Mouse (Mus musculus): ENCODE results near the gene Actn3. TPM values are rescaled to one million over a fixed set of nuclear protein-coding genes. Genes with fewer than 3 reads are reported as not detected.

Actn3 gene
- polyA plus RNA-seq, 1 experiment from 2014 or later, result 4.0 TPM

- H3K9me3 ChIP-seq (replicated peaks; ENCODE audit: low read length), result no peaks in the 10 kb centered on the region
- no peak overlapping the region for H3K4me2 ChIP-seq (ENCODE audit: low read length)
- no peak overlapping the region for H3K4me3 ChIP-seq (replicated peaks; ENCODE audit: low read depth, low read length)
- no peaks in the 10 kb centered on the region for H3K4me1 ChIP-seq (replicated peaks; ENCODE audit: insufficient read depth, low read length)
- DNase-seq (ENCODE audit: low spot score) (no peak), ATAC-seq (replicated peaks; ENCODE audit: low FRiP score, low read depth) (no peak)
- H3K9ac ChIP-seq (ENCODE audit: low read depth, low read length), result no peak overlapping the region
- H3K27me3 ChIP-seq (ENCODE audit: insufficient read depth, low read length), result no peaks in the 10 kb centered on the region
- TF ChIP-seq CTCF (IDR thresholded peaks at IDR 0.05; ENCODE audit: low read depth), result no peak
- 51% methylated on average over 5 of the region's 5 CpGs for WGBS
- H3K36me3 ChIP-seq (ENCODE audit: insufficient read depth, low read length), result no peaks in the 10 kb centered on the region
- H3K27ac ChIP-seq, result no peak overlapping the region
Observed at GRCm38 (mm10) chr19:4850281-4850680, 27.4 kb downstream of the Actn3 start.

GRCm38 (mm10) chr19:4849800-4850199 lies 27.9 kb downstream of the Actn3 start:
- no peak for DNase-seq (ENCODE audit: low spot score)
- no peaks in the 10 kb centered on the region for H3K4me1 ChIP-seq (replicated peaks; ENCODE audit: insufficient read depth, low read length)
- no peak for ATAC-seq (replicated peaks; ENCODE audit: low FRiP score, low read depth)
- H3K9ac ChIP-seq (ENCODE audit: low read depth, low read length), result no peak overlapping the region
- no peak for TF ChIP-seq CTCF (IDR thresholded peaks at IDR 0.05; ENCODE audit: low read depth)
- WGBS, result 46% methylated on average over 4 of the region's 4 CpGs
- H3K27me3 ChIP-seq (ENCODE audit: insufficient read depth, low read length), result no peaks in the 10 kb centered on the region
- H3K9me3 ChIP-seq (replicated peaks; ENCODE audit: low read length), result no peaks in the 10 kb centered on the region
- no peak overlapping the region for H3K4me2 ChIP-seq (ENCODE audit: low read length)
- no peak overlapping the region for H3K4me3 ChIP-seq (replicated peaks; ENCODE audit: low read depth, low read length)
- H3K36me3 ChIP-seq (ENCODE audit: insufficient read depth, low read length), result no peaks in the 10 kb centered on the region
- H3K27ac ChIP-seq, result no peak overlapping the region

- H3K9ac ChIP-seq (ENCODE audit: low read depth, low read length), result no peak overlapping the region
- 23% methylated on average over 7 of the region's 7 CpGs for WGBS
- H3K27ac ChIP-seq, result no peak overlapping the region
- H3K4me2 ChIP-seq (ENCODE audit: low read length), result no peak overlapping the region
- H3K4me3 ChIP-seq (replicated peaks; ENCODE audit: low read depth, low read length), result no peak overlapping the region
- no peaks in the 10 kb centered on the region for H3K9me3 ChIP-seq (replicated peaks; ENCODE audit: low read length)
- H3K27me3 ChIP-seq (ENCODE audit: insufficient read depth, low read length), result no peaks in the 10 kb centered on the region
- no peaks in the 10 kb centered on the region for H3K4me1 ChIP-seq (replicated peaks; ENCODE audit: insufficient read depth, low read length)
- DNase-seq (ENCODE audit: low spot score) (peak; percentile 74), ATAC-seq (replicated peaks; ENCODE audit: low FRiP score, low read depth) (0 out of 2 replicates have a peak, but pooled peaks have one; percentile 36)
- no peaks in the 10 kb centered on the region for H3K36me3 ChIP-seq (ENCODE audit: insufficient read depth, low read length)
- peak; percentile 69 for TF ChIP-seq CTCF (IDR thresholded peaks at IDR 0.05; ENCODE audit: low read depth)
Observed at GRCm38 (mm10) chr19:4847490-4847889, 30.2 kb downstream of the Actn3 start.

- Histone ChIP-seq H3K9ac (ENCODE audit: low read depth, low read length) (no peak overlapping the region), H3K4me3 (replicated peaks; ENCODE audit: low read depth, low read length) (no peak overlapping the region), H3K36me3 (ENCODE audit: insufficient read depth, low read length) (no peaks in the 10 kb centered on the region), H3K27ac (no peak overlapping the region), H3K4me2 (ENCODE audit: low read length) (no peak overlapping the region), H3K27me3 (ENCODE audit: insufficient read depth, low read length) (no peaks in the 10 kb centered on the region; the same call in 1 of the 2 replicates), H3K4me1 (replicated peaks; ENCODE audit: insufficient read depth, low read length) (no peaks in the 10 kb centered on the region), H3K9me3 (replicated peaks; ENCODE audit: low read length) (no peaks in the 10 kb centered on the region)
- DNase-seq (ENCODE audit: low spot score) (no peak), ATAC-seq (replicated peaks; ENCODE audit: low FRiP score, low read depth) (no peak)
- WGBS, result 53% methylated on average over 2 of the region's 2 CpGs
- TF ChIP-seq CTCF (IDR thresholded peaks at IDR 0.05; ENCODE audit: low read depth), result no peak
Observed at GRCm38 (mm10) chr19:4845846-4846245, 31.9 kb downstream of the Actn3 start.

- Histone ChIP-seq H3K9ac (ENCODE audit: low read depth, low read length) (no peak overlapping the region), H3K27me3 (ENCODE audit: insufficient read depth, low read length) (no peaks in the 10 kb centered on the region; the same call in 1 of the 2 replicates), H3K27ac (no peak overlapping the region), H3K4me3 (replicated peaks; ENCODE audit: low read depth, low read length) (no peak overlapping the region), H3K4me2 (ENCODE audit: low read length) (no peak overlapping the region), H3K9me3 (replicated peaks; ENCODE audit: low read length) (no peaks in the 10 kb centered on the region), H3K36me3 (ENCODE audit: insufficient read depth, low read length) (no peaks in the 10 kb centered on the region), H3K4me1 (replicated peaks; ENCODE audit: insufficient read depth, low read length) (0 out of 2 replicates have a peak, but pooled peaks cover 7% of the 10 kb centered on the region)
- ATAC-seq (replicated peaks; ENCODE audit: low FRiP score, low read depth) (no peak), DNase-seq (ENCODE audit: low spot score) (no peak)
- TF ChIP-seq CTCF (IDR thresholded peaks at IDR 0.05; ENCODE audit: low read depth), result no peak
- WGBS, result 66% methylated on average over 2 of the region's 2 CpGs
Observed at GRCm38 (mm10) chr19:4842611-4843010, 35.1 kb downstream of the Actn3 start.

- Histone ChIP-seq H3K4me1 (replicated peaks; ENCODE audit: insufficient read depth, low read length) (0 out of 2 replicates have a peak, but pooled peaks cover 7% of the 10 kb centered on the region), H3K9me3 (replicated peaks; ENCODE audit: low read length) (no peaks in the 10 kb centered on the region), H3K4me3 (replicated peaks; ENCODE audit: low read depth, low read length) (no peak overlapping the region), H3K27me3 (ENCODE audit: insufficient read depth, low read length) (no peaks in the 10 kb centered on the region; the same call in 1 of the 2 replicates), H3K27ac (no peak overlapping the region), H3K9ac (ENCODE audit: low read depth, low read length) (no peak overlapping the region), H3K36me3 (ENCODE audit: insufficient read depth, low read length) (no peaks in the 10 kb centered on the region), H3K4me2 (ENCODE audit: low read length) (no peak overlapping the region)
- TF ChIP-seq CTCF (IDR thresholded peaks at IDR 0.05; ENCODE audit: low read depth), result no peak
- no peak for ATAC-seq (replicated peaks; ENCODE audit: low FRiP score, low read depth)
- 84% methylated on average over 9 of the region's 9 CpGs for WGBS
- DNase-seq (ENCODE audit: low spot score), result no peak
Observed at GRCm38 (mm10) chr19:4840848-4841247, 36.9 kb downstream of the Actn3 start.

GRCm38 (mm10) chr19:4839149-4839548 lies 38.6 kb downstream of the Actn3 start, which contains the start of the genes Ccs and Ccdc87:
Gene Ccs, minus strand, starts transcription at chr19:4839332.
Gene Ccdc87, plus strand, starts transcription at chr19:4839366.
- H3K36me3 ChIP-seq (ENCODE audit: insufficient read depth, low read length), result 0 out of 2 replicates have a peak, but pooled peaks cover under 1% of the 10 kb centered on the region
- peak; percentile 98 for DNase-seq (ENCODE audit: low spot score)
- H3K27ac ChIP-seq, result peak within 1 kb of the TSS; percentile 60
- H3K4me2 ChIP-seq (ENCODE audit: low read length), result peak within 1 kb of the TSS; percentile 94
- 0 out of 2 replicates have a peak, but pooled peaks cover 7% of the 10 kb centered on the region for H3K4me1 ChIP-seq (replicated peaks; ENCODE audit: insufficient read depth, low read length)
- peak; percentile 28; the same call in 1 of the 2 replicates for TF ChIP-seq CTCF (IDR thresholded peaks at IDR 0.05; ENCODE audit: low read depth)
- H3K9me3 ChIP-seq (replicated peaks; ENCODE audit: low read length), result no peaks in the 10 kb centered on the region
- ATAC-seq (replicated peaks; ENCODE audit: low FRiP score, low read depth), result peak; percentile 98
- no peaks in the 10 kb centered on the region; the same call in 1 of the 2 replicates for H3K27me3 ChIP-seq (ENCODE audit: insufficient read depth, low read length)
- WGBS, result under 1% methylated on average over 25 of the region's 25 CpGs
- H3K4me3 ChIP-seq (replicated peaks; ENCODE audit: low read depth, low read length), result peak within 1 kb of the TSS; percentile 55
- H3K9ac ChIP-seq (ENCODE audit: low read depth, low read length), result peak within 1 kb of the TSS; percentile 72

Measured in kidney, postnatal 0 days (tissue).